Mouse (Mus musculus): ENCODE results near the gene Wnt5b.

Gene Wnt5b

DNA sequence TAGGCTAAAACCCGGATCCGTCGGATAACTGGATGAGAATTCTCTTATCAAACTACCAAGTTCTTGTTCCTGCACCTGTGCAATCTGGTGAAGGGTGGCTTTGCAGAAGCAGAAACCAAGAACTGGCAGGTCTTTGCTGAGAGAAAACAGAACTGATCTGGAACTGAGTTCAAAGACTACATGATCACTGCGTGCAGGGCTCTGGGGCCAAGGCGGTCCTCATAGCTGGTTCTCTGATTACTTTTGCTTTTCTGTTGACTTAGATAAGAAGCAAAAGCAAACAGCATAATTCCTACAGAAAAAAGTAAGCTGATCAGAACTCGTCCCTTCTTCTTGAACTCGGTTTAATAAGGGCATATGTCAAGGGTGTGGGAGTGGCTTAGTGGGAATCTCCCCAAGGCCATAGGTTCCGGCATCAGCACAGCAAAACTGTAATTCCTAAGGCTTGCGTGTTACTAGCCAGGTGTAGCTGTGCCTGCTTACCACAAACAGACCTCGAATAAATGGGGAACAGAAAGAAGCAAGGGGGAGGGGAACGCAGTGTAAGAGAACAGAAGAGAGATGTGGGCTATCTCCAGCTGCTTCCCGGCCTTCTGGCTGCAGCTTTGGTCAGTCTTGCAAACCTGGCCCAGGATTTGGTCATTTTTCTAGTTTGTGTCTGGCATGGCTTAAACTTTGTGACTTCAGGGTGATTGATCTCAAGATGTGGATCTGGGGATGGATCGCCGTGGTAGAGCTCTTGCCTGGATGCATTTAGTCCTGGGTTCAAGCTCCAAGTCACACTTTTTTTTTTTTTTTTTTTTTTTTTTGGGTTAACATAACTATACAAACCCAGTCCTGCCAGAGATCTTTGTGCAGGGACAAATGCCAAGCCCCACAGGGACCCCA, 148.5 kb downstream of the Wnt5b start:
- no peak for ATAC-seq (ENCODE audit: insufficient number of reproducible peaks, low FRiP score, low TSS enrichment)

DNA sequence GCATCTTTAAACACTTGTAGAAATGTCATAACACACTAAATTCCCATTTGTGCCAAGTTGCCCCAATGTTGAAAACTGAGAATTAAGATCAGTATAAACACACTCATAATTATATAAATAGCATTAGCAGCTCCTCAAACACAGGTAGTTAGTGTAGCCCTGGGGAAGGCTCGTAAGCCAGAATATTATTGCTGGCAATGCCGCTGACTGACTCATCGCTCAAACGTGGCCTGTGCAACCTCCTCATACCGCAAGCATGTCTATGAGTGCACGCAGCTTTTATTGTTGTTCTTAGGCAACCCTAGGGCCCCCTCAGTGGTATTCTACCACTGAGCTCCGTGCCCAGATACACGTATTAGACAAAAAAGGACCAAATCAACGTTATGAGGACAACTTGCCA, 151.3 kb downstream of the Wnt5b start:
- ATAC-seq (ENCODE audit: insufficient number of reproducible peaks, low FRiP score, low TSS enrichment), result no peak

DNA sequence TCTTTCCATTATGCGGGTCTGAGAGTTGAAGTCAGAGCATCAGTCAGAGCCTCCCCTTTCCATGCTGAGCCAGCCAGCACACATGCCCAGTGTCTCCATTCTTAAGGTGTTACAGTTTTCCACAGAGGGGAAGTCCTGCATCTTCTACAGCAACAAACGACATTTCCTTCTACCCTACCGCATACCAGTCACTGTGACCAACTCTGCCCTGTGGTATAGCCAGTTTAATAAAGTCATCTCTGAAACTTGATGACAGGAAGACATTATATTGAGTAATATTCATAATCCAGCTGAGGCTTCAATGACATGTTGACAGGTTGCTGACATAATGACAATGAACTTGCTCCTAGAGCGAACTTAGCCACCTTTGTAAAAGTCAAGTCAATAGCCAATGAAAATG, 153.4 kb downstream of the Wnt5b start:
- no peak for ATAC-seq (ENCODE audit: insufficient number of reproducible peaks, low FRiP score, low TSS enrichment)

DNA sequence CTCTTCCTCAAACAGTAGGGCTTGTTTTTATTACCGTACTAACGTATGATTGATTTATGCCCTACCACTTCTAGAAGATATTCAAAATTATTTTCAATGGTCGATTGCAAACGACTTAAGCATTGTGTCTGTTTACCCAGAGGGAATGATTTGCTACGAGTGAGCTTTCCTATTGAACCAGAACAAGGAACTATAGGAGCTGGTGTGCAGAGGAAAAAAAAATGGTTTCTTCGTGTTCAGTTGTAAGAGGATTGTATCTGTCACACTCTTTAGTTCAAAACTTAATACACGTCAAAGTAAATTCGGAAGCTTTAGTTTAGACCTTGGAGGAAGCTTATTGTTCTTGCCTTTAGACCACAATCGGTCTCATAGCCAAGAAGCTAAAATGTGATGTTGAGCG, 155.1 kb downstream of the Wnt5b start:
- ATAC-seq (ENCODE audit: insufficient number of reproducible peaks, low FRiP score, low TSS enrichment), result peak; percentile 11; the same call in 1 of the 2 replicates

DNA sequence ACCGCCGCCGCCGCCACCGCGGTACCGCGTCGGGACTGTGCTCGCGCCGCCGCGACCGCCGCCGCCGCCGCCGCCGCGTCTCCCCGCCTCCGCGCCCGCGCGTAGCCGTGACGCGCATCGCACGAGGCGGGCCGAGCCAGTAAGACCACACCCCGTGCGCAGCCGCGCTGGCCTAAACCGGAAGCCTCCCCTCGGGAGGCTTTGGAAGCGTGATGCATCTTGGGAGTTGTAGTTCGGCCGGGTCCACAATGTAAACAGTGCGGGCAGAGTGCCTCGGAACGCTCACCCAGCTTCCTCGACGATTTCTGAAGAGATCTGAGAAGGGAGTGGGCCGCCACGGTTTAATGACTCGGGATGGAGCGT, 155.5 kb downstream of the Wnt5b start:
- ATAC-seq (ENCODE audit: insufficient number of reproducible peaks, low FRiP score, low TSS enrichment), result peak; percentile 99

DNA sequence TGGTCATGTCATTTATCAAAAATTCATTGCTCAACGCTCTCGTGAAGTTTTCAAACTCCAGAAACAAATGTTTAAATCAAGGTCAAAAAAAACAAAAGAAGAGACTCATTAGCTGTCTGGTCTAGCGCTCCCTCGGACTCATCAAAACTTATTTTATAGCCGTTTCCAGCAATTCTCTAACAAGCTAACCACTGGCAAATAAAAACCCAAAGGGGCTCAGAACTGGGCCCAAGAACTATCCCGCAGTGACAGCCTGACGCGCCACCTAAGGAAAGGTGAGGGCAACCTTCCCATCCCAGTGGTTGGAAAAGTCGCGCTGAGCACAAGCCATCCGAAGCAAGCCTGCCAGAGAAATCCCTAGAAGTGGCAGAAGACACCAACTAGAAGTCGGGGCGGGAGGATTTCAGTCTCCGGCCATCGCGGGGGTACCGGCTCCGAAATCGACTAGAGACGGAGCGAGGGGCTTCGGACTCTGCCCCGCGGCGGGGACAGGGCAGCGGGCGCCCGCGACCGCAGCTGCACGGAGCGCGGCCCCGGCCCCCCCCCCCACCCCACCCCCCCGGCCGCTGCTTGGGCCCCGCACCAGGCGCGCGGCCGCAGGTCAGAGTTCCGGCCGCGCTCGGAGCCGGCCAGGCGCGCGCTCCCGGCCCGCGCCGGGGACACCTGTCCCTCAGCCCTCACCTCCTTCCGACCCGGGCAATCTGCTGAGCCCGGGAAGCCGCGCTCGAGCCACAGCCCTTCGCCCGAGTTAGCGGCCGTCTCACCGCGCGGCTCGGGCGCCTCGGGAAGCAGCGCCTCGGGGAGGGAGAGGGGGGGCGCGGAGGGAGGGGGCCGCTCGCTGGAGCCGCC, 156.1 kb downstream of the Wnt5b start:
- ATAC-seq (ENCODE audit: insufficient number of reproducible peaks, low FRiP score, low TSS enrichment), result peak; percentile 68

DNA sequence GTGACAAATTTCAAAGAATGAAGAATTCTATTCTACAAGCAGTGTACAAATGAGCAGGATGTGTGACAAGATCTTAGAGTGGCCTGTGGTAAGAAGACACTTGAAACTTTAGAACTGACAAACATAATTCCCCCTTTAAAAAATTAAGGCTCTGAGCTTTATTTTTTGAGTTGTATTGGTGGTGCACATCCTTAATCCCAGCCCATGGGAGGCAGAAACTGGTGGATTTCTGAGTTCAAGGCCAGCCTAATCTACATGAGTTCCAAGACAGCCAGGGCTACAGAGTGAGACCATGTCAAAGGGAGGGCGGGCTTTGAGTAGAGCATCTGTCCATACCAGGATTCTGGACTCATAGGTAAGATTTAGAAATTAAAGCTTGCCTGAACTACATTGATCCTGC, 157.3 kb downstream of the Wnt5b start:
- no peak for ATAC-seq (ENCODE audit: insufficient number of reproducible peaks, low FRiP score, low TSS enrichment)

DNA sequence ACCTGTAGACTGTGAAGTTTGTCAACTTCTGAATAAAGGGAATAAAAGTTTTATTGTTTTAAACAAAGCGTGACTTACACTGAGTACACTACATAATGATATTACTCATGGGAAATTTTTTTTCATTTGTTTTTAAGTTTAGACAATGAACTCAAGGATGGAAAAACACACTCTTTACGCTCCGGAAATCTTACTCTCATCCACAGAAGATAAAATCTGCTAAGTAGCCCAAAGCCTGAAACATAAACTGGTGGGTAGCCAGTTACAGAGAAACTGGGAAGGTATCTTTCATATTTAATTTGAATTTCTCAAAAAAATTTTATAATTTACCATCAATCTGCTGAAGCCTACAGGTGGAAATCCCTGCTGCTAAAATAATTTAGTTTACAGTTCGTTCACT, 157.7 kb downstream of the Wnt5b start:
- ATAC-seq (ENCODE audit: insufficient number of reproducible peaks, low FRiP score, low TSS enrichment), result no peak

DNA sequence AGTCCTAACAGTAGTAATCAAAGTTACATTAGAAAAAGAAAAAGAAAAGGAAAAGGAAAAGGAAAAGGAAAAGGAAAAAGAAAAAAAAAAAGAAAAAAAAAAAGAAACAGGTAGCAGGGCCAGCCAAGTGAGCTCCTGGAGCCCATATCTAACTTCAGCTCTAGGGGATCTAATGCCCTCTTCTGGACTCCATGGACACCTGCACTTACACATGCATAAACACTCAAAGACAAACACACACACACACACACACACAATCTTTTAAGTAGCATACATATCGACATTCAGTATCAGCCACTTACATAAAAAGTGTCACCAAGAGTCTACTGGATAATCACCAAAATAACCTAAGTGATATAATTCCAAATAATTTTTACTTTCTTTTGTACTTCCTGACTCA, 158.5 kb downstream of the Wnt5b start:
- no peak for ATAC-seq (ENCODE audit: insufficient number of reproducible peaks, low FRiP score, low TSS enrichment)

All from cerebellum, adult (tissue).